18 mouse cellular contexts compared by ENCODE assay signal in genomic region chr6:94575526-94576166, GRCm38 (mm10).
DNase-seq lines count a peak whose midpoint lies in the region; ATAC-seq and TF ChIP-seq lines count a peak whose summit lies in the region.
"Had no signal": no experiment of that assay in that cellular context is flagged by ENCODE, and none has a peak within 500 bp of the region (broad histone marks: within the 10 kb centered on the region; RNA-seq: fewer than 3 reads in every experiment).

No protein-coding gene starts in this region.

- WGBS in forebrain, embryonic 16.5 days: 24% methylated on average over 9 of the region's 9 CpGs
- WGBS in midbrain, embryonic 10.5 days: 46% methylated on average over 9 of the region's 9 CpGs
- 31% methylated on average over 9 of the region's 9 CpGs for WGBS in neural tube, embryonic 15.5 days

- peak overlapping the region; percentile 30; the same call in 1 of the 2 replicates for H3K9ac ChIP-seq in forebrain, embryonic 16.5 days (replicated peaks; ENCODE audit: low read depth, low read length)
- no peak overlapping the region for H3K9ac ChIP-seq in neural tube, embryonic 15.5 days (replicated peaks)
- H3K9ac ChIP-seq: liver, embryonic 12.5 days had no signal

- DNase-seq in layer of hippocampus, adult 2 months (ENCODE audit: low spot score in 2 of 2): no peak
- no peak for DNase-seq in layer of hippocampus, adult 18-20 months (ENCODE audit: low spot score in 2 of 2)
- DNase-seq in midbrain, embryonic 10.5 days (ENCODE audit: low spot score): no peak
- DNase-seq in urinary bladder, postnatal 36 days (ENCODE audit: low spot score in 2 of 2): no peak
- no peak for DNase-seq in adrenal gland, adult 18-20 months (ENCODE audit: low spot score in 2 of 2)
- DNase-seq in kidney, adult 11 months: no peak
- DNase-seq: cerebellum, adult 18-20 months; heart, adult 2 months; kidney, postnatal 14 days; left cerebral cortex, postnatal 4 days; lung, postnatal 14 days; right cerebral cortex, postnatal 14 days; thymus, adult 18-20 months had no signal

- no peaks in the 10 kb centered on the region for H3K27me3 ChIP-seq in forebrain, embryonic 16.5 days (replicated peaks; ENCODE audit: control insufficient read depth, insufficient read depth, low read length)
- no peaks in the 10 kb centered on the region for H3K27me3 ChIP-seq in midbrain, embryonic 10.5 days (ENCODE audit: low read depth, poor library complexity, severe bottlenecking)
- H3K27me3 ChIP-seq in neural tube, embryonic 15.5 days (replicated peaks): no peaks in the 10 kb centered on the region
- H3K27me3 ChIP-seq: liver, embryonic 12.5 days had no signal

- no peaks in the 10 kb centered on the region for H3K9me3 ChIP-seq in forebrain, embryonic 16.5 days (ENCODE audit: control insufficient read depth, low read length)
- peaks cover 2% of the 10 kb centered on the region; the same call in 1 of the 2 replicates for H3K9me3 ChIP-seq in midbrain, embryonic 10.5 days (replicated peaks)
- no peaks in the 10 kb centered on the region for H3K9me3 ChIP-seq in neural tube, embryonic 15.5 days (replicated peaks)
- H3K9me3 ChIP-seq: liver, embryonic 12.5 days had no signal

- TF ChIP-seq CTCF in layer of hippocampus, adult 2 months (conservative IDR thresholded peaks at IDR 0.05): no peak

- no peak overlapping the region for H3K4me3 ChIP-seq in layer of hippocampus, adult 2 months
- H3K4me3 ChIP-seq in forebrain, embryonic 16.5 days (replicated peaks; ENCODE audit: low read length): no peak overlapping the region
- H3K4me3 ChIP-seq in midbrain, embryonic 10.5 days: no peak overlapping the region
- H3K4me3 ChIP-seq in neural tube, embryonic 15.5 days (replicated peaks): no peak overlapping the region
- H3K4me3 ChIP-seq: heart, adult 2 months; liver, embryonic 12.5 days had no signal

- peaks cover 15% of the 10 kb centered on the region for H3K4me1 ChIP-seq in forebrain, embryonic 16.5 days (replicated peaks; ENCODE audit: control insufficient read depth, insufficient read depth, low read length)
- H3K4me1 ChIP-seq in midbrain, embryonic 10.5 days: peaks cover 43% of the 10 kb centered on the region
- peaks cover 11% of the 10 kb centered on the region for H3K4me1 ChIP-seq in neural tube, embryonic 15.5 days
- H3K4me1 ChIP-seq: liver, embryonic 12.5 days had no signal

- no peaks in the 10 kb centered on the region for H3K36me3 ChIP-seq in forebrain, embryonic 16.5 days (ENCODE audit: control insufficient read depth, insufficient read depth)
- H3K36me3 ChIP-seq in midbrain, embryonic 10.5 days: no peaks in the 10 kb centered on the region
- H3K36me3 ChIP-seq in neural tube, embryonic 15.5 days: no peaks in the 10 kb centered on the region
- H3K36me3 ChIP-seq: liver, embryonic 12.5 days had no signal

- peak overlapping the region; percentile 68 for H3K27ac ChIP-seq in layer of hippocampus, adult 2 months
- 0 out of 2 replicates have a peak overlapping the region, but pooled peaks have one; percentile 6 for H3K27ac ChIP-seq in forebrain, embryonic 16.5 days (ENCODE audit: low read length)
- H3K27ac ChIP-seq in midbrain, embryonic 10.5 days (replicated peaks): peak overlapping the region; percentile 85
- H3K27ac ChIP-seq in neural tube, embryonic 15.5 days (replicated peaks): peak overlapping the region; percentile 51
- H3K27ac ChIP-seq: heart, adult 2 months; liver, embryonic 12.5 days had no signal

- peak overlapping the region; percentile 21 for H3K4me2 ChIP-seq in forebrain, embryonic 16.5 days (ENCODE audit: low read length)
- H3K4me2 ChIP-seq in neural tube, embryonic 15.5 days: peak overlapping the region; percentile 9; the same call in 1 of the 2 replicates
- H3K4me2 ChIP-seq: liver, embryonic 12.5 days had no signal

- no peak for ATAC-seq in forebrain, embryonic 16.5 days
- ATAC-seq in neural tube, embryonic 15.5 days (ENCODE audit: low FRiP score): peak; percentile 66; the same call in 1 of the 2 replicates
- ATAC-seq: activated CD4-positive, CD25-positive, alpha-beta regulatory T cell, adult 4 months; intestine, embryonic 16.5 days; liver, embryonic 12.5 days had no signal

Comparison
In these comparisons a context has a peak if more than half of its experiments do, and no peak if none do; other contexts are left out.
1. H3K27ac ChIP-seq: peak in every context shown above with its lines; median percentile 85 in midbrain, embryonic 10.5 days; 68 in layer of hippocampus, adult 2 months; 51 in neural tube, embryonic 15.5 days; 6 in forebrain, embryonic 16.5 days.